Mouse (Mus musculus): ENCODE data around the gene Ptar1. TPM values are rescaled to one million over a fixed set of nuclear protein-coding genes. Genes with fewer than 3 reads are reported as not detected.

Ptar1 gene
- polyA plus RNA-seq, 1 experiment from 2014 or later = 6.5 TPM

DNA sequence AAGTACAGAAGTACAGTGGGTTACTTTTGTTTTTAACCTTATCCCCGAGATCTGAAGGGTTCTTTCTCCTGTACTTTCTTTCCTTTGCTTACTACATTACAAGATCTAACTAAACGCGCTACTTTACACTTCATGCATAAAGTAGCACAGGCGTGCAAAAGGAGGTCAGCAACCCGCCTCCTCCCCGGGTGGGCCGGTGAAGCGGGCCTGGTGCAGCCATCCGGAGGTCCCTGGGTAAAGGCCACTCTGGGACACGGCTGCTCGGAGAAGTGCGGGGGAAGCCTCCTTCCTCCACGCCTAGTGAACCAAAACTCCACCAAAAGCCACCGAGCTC is 300 bp upstream of the Ptar1 start:
- ATAC-seq (no peak; the same call in 1 of the 2 replicates), DNase-seq (ENCODE audit: low spot score) (no peak)
- TF ChIP-seq EP300 (IDR thresholded peaks at IDR 0.05) (no peak), CTCF (IDR thresholded peaks at IDR 0.05) (no peak)
- Histone ChIP-seq H3K9ac (replicated peaks; ENCODE audit: low read depth) (peak overlapping the region; percentile 80), H3K36me3 (ENCODE audit: insufficient read depth, low read length) (no peaks in the 10 kb centered on the region), H3K9me3 (ENCODE audit: low read length) (no peaks in the 10 kb centered on the region), H3K4me2 (replicated peaks; ENCODE audit: low read depth, low read length) (peak overlapping the region; percentile 73), H3K4me1 (ENCODE audit: insufficient read depth, low read depth, low read length) (no peaks in the 10 kb centered on the region), H3K27ac (ENCODE audit: low read length) (peak overlapping the region; percentile 88), H3K27me3 (replicated peaks; ENCODE audit: insufficient read depth, low read length) (no peaks in the 10 kb centered on the region), H3K4me3 (ENCODE audit: low read depth, low read length) (peak overlapping the region; percentile 86)
- 2% methylated on average over 14 of the region's 14 CpGs for WGBS

DNA sequence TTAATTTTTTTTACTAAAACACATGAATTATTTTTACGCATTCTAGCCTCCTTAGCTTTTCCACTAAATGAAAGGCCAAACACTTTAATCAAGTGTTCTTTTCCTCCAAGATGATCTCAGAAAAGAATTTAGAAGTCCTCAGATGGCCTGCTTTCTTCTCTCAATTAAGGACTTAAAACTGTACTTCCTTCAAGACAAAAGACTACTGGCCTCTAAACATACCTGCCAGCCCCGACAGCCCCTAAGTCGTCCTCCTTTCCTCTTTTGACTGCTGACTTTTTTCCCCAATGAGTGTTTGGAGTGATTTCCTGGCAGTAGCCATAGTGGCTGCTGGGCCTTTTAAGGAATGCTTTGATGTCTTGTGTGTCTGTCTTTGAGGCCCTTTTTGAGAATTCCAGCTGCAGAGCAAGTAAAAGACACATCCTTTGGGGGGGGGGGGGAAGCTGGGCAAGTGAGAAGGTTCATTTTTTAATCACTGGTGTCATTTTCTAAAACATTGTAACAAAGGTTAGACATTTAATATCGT is 1.3 kb downstream of the Ptar1 start:
- ATAC-seq (no peak), DNase-seq (ENCODE audit: low spot score) (peak; percentile 61)

DNA sequence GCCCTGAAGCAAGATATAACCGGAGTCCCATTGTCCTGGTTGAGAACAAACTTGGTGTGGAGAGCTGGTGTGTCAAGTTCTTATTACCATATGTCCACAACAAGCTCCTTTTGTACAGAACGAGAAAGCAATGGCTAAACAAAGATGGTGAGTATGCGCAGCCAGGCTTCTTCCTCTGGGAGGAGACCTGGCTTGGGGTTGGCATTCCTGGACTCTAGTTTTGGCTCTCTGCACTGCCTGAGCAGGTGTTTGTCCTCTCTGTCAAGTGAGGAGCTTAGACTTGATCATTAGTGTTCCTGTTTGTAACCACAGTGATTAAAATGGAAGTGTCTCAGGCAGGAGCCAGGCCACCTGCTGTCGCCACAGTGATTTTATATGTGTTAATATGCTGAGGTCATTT is 7.1 kb downstream of the Ptar1 start:
- no peak for TF ChIP-seq EP300 (IDR thresholded peaks at IDR 0.05)
- TF ChIP-seq CTCF (IDR thresholded peaks at IDR 0.05) = no peak
- peak; percentile 82 for DNase-seq (ENCODE audit: low spot score)

More for the DNA sequence above, 1.3 kb downstream of the Ptar1 start:
- TF ChIP-seq EP300 (IDR thresholded peaks at IDR 0.05) = no peak
- no peak for TF ChIP-seq CTCF (IDR thresholded peaks at IDR 0.05)
- H3K4me3 ChIP-seq (ENCODE audit: low read depth, low read length) = peak overlapping the region; percentile 86
- H3K9me3 ChIP-seq (ENCODE audit: low read length) = no peaks in the 10 kb centered on the region
- H3K4me1 ChIP-seq (ENCODE audit: insufficient read depth, low read depth, low read length) = no peaks in the 10 kb centered on the region
- peak overlapping the region; percentile 73; the same call in 1 of the 2 replicates for H3K4me2 ChIP-seq (replicated peaks; ENCODE audit: low read depth, low read length)
- WGBS = 15% methylated on average over 4 of the region's 4 CpGs
- no peak overlapping the region for H3K9ac ChIP-seq (replicated peaks; ENCODE audit: low read depth)
- H3K36me3 ChIP-seq (ENCODE audit: insufficient read depth, low read length) = no peaks in the 10 kb centered on the region
- no peak overlapping the region for H3K27ac ChIP-seq (ENCODE audit: low read length)
- no peaks in the 10 kb centered on the region for H3K27me3 ChIP-seq (replicated peaks; ENCODE audit: insufficient read depth, low read length)

DNA sequence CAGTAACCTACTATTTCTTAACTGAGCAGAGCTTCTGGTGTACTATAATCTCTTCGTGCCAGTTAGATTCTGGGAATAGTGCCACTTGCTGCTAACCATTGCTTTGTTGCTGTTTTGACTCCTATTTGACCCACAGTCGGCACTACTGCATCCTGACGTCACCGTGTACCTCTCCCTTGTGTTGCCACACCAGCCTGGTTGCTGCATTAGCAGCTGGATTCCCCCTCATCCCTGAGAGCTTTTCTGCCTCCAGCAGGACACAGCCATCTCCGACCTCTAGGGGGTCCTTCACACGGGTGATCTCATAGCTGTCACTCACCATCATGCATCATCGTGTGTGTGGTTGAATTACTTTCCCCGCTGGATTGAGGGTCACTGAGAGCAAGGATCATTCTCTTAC is 10.6 kb downstream of the Ptar1 start:
- Histone ChIP-seq H3K36me3 (ENCODE audit: insufficient read depth, low read length) (0 out of 2 replicates have a peak, but pooled peaks cover 6% of the 10 kb centered on the region), H3K4me3 (ENCODE audit: low read depth, low read length) (no peak overlapping the region), H3K4me2 (replicated peaks; ENCODE audit: low read depth, low read length) (no peak overlapping the region), H3K4me1 (ENCODE audit: insufficient read depth, low read depth, low read length) (no peaks in the 10 kb centered on the region), H3K27me3 (replicated peaks; ENCODE audit: insufficient read depth, low read length) (no peaks in the 10 kb centered on the region), H3K27ac (ENCODE audit: low read length) (no peak overlapping the region), H3K9ac (replicated peaks; ENCODE audit: low read depth) (no peak overlapping the region), H3K9me3 (ENCODE audit: low read length) (no peaks in the 10 kb centered on the region)
- peak; percentile 16; the same call in 1 of the 2 replicates for TF ChIP-seq CTCF (IDR thresholded peaks at IDR 0.05)
- no peak for TF ChIP-seq EP300 (IDR thresholded peaks at IDR 0.05)
- ATAC-seq (peak; percentile 43), DNase-seq (ENCODE audit: low spot score) (peak; percentile 31)
- WGBS = 64% methylated on average over 8 of the region's 8 CpGs

More for the DNA sequence above, 7.1 kb downstream of the Ptar1 start:
- WGBS = 62% methylated on average over 4 of the region's 4 CpGs
- Histone ChIP-seq H3K27me3 (replicated peaks; ENCODE audit: insufficient read depth, low read length) (no peaks in the 10 kb centered on the region), H3K27ac (ENCODE audit: low read length) (no peak overlapping the region), H3K9me3 (ENCODE audit: low read length) (no peaks in the 10 kb centered on the region), H3K9ac (replicated peaks; ENCODE audit: low read depth) (no peak overlapping the region), H3K4me3 (ENCODE audit: low read depth, low read length) (no peak overlapping the region), H3K4me1 (ENCODE audit: insufficient read depth, low read depth, low read length) (no peaks in the 10 kb centered on the region), H3K4me2 (replicated peaks; ENCODE audit: low read depth, low read length) (no peak overlapping the region), H3K36me3 (ENCODE audit: insufficient read depth, low read length) (no peaks in the 10 kb centered on the region)
- ATAC-seq = peak; percentile 86

DNA sequence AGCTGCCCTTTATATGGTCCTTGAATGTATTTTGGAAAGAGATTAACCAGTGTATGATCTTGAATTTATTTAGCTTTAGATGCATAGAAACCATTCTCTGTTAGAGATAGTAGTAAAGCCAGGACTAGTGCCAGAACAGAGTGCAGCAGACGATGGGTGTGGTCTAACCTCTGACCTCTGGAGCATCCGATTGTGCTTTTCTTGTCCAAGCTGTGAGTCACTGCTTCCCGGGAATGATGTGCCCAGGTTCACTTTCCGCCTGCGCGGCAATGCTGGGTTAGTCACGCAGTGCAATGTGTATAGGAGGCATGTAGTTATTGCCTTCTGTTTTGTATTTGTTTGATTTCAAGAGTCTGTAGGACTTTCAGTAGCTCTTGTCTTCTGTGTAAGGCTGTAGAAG is 11.1 kb downstream of the Ptar1 start:
- TF ChIP-seq EP300 (IDR thresholded peaks at IDR 0.05) (no peak), CTCF (IDR thresholded peaks at IDR 0.05) (no peak)
- 0 out of 2 replicates have a peak, but pooled peaks cover 6% of the 10 kb centered on the region for H3K36me3 ChIP-seq (ENCODE audit: insufficient read depth, low read length)

DNA sequence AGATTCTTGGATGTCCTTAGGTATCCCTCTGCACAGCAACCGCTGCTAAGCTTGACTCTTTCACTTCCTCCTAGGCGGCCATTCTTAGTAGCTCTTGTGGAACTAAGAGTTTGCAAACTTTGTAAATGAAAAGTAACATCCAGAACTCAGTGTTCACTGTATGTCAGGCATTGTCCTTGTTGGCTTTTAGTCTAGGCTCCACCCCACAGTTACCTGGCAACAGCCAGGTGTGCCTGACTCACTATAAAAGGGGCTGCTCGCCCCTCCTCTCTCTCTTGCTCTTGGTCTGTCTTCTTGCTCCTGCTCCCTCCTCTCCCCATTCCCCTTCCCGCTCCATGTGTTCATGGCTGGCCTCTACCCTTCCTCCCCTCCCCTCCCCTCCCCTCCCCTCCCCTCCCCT is 11.9 kb downstream of the Ptar1 start:
- WGBS = 85% methylated on average over 4 of the region's 4 CpGs
- no peak overlapping the region for H3K4me2 ChIP-seq (replicated peaks; ENCODE audit: low read depth, low read length)
- H3K27me3 ChIP-seq (replicated peaks; ENCODE audit: insufficient read depth, low read length) = no peaks in the 10 kb centered on the region
- no peaks in the 10 kb centered on the region for H3K4me1 ChIP-seq (ENCODE audit: insufficient read depth, low read depth, low read length)
- ATAC-seq (no peak), DNase-seq (ENCODE audit: low spot score) (no peak)
- 0 out of 2 replicates have a peak, but pooled peaks cover 6% of the 10 kb centered on the region for H3K36me3 ChIP-seq (ENCODE audit: insufficient read depth, low read length)
- H3K4me3 ChIP-seq (ENCODE audit: low read depth, low read length) = no peak overlapping the region
- no peaks in the 10 kb centered on the region for H3K9me3 ChIP-seq (ENCODE audit: low read length)
- H3K27ac ChIP-seq (ENCODE audit: low read length) = no peak overlapping the region
- TF ChIP-seq EP300 (IDR thresholded peaks at IDR 0.05) (no peak), CTCF (IDR thresholded peaks at IDR 0.05) (no peak)
- no peak overlapping the region for H3K9ac ChIP-seq (replicated peaks; ENCODE audit: low read depth)

More for the DNA sequence above, 11.1 kb downstream of the Ptar1 start:
- H3K27me3 ChIP-seq (replicated peaks; ENCODE audit: insufficient read depth, low read length) = no peaks in the 10 kb centered on the region
- DNase-seq (ENCODE audit: low spot score) (peak; percentile 17), ATAC-seq (peak; percentile 39; the same call in 1 of the 2 replicates)
- WGBS = 67% methylated on average over 7 of the region's 7 CpGs
- H3K9me3 ChIP-seq (ENCODE audit: low read length) = no peaks in the 10 kb centered on the region
- no peaks in the 10 kb centered on the region for H3K4me1 ChIP-seq (ENCODE audit: insufficient read depth, low read depth, low read length)
- no peak overlapping the region for H3K9ac ChIP-seq (replicated peaks; ENCODE audit: low read depth)
- no peak overlapping the region for H3K4me2 ChIP-seq (replicated peaks; ENCODE audit: low read depth, low read length)
- H3K4me3 ChIP-seq (ENCODE audit: low read depth, low read length) = no peak overlapping the region
- no peak overlapping the region for H3K27ac ChIP-seq (ENCODE audit: low read length)

All from lung, postnatal 0 days (tissue).